Mouse (Mus musculus) myocyte (in vitro differentiated cells): Measurements from ENCODE around the gene Pnrc2.

Experiments
- CEBPB ChIP-seq: IDR thresholded peaks from 2 replicates; pipeline ENCODE4 v1.6.1; 2011; ENCODE audit warnings: mild to moderate bottlenecking, moderate library complexity; ENCODE audit not compliant: poor library complexity, insufficient read depth, severe bottlenecking
- E2F4 ChIP-seq: IDR thresholded peaks from one replicate; pipeline ENCODE4 v1.6.1; 2011; ENCODE audit warnings: mild to moderate bottlenecking, control low read depth, moderate library complexity; ENCODE audit not compliant: insufficient read depth
- MAX ChIP-seq: IDR thresholded peaks from one replicate; pipeline ENCODE4 v1.6.1; 2011; ENCODE audit warnings: low read depth, mild to moderate bottlenecking, control low read depth
- MYOD1 ChIP-seq, 3 experiments: IDR thresholded peaks; one replicate each; pipeline ENCODE4 v1.6.1; 2011; ENCODE audit warnings: control low read depth in 2 of 3, low read depth in 2 of 3, mild to moderate bottlenecking in 2 of 3, moderate library complexity in 1 of 3; ENCODE audit not compliant: insufficient read length in 2 of 3, control insufficient read depth in 1 of 3
- POLR2A ChIP-seq: IDR thresholded peaks from one replicate; pipeline ENCODE4 v1.6.1; 2011; ENCODE audit warnings: low read depth, mild to moderate bottlenecking, control low read depth, moderate library complexity; ENCODE audit not compliant: insufficient read length
- POLR2AphosphoS2 ChIP-seq: IDR thresholded peaks from one replicate; pipeline ENCODE4 v1.6.1; 2011; ENCODE audit warnings: low read depth, control low read depth; ENCODE audit not compliant: insufficient read length
- REST ChIP-seq: IDR thresholded peaks from one replicate; pipeline ENCODE4 v1.6.1; 2011; ENCODE audit warnings: mild to moderate bottlenecking, control low read depth, moderate library complexity; ENCODE audit not compliant: insufficient read depth, insufficient read length
- TCF12 ChIP-seq: IDR thresholded peaks from one replicate; pipeline ENCODE4 v1.6.1; 2011; ENCODE audit warnings: mild to moderate bottlenecking, control low read depth; ENCODE audit not compliant: poor library complexity, insufficient read depth, severe bottlenecking
- USF1 ChIP-seq: IDR thresholded peaks from one replicate; pipeline ENCODE4 v1.6.1; 2011; ENCODE audit warnings: low read depth, mild to moderate bottlenecking, control low read depth, moderate library complexity

DNA sequence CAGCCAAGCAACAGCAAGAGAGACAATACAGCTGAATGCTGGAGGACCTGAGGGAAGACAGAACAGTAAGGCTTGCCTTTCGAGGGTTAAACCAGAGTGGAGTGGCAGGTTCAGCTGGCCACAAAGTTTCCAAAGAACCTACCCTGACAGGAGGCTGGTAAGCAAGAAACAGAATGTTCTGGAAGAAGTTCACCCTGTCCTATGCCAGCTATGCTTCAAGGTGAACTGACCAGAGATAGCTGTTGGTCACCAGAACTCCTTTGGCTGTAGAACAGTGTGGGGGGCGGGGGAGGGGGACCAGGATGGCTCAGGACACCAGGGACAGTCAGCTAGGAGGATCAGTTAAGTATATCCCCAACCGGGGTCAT is 34.7 kb downstream of the Pnrc2 start:
- no peak for TF ChIP-seq POLR2A
- no peak for TF ChIP-seq CEBPB
- no peak for TF ChIP-seq POLR2AphosphoS2
- no peak for TF ChIP-seq MYOD1 (IDR thresholded peaks at IDR 0.05; ENCODE audit: control insufficient read depth in 1 of 3, insufficient read length in 2 of 3, low read depth in 2 of 3)
- TF ChIP-seq E2F4 = no peak
- TF ChIP-seq USF1 = no peak
- no peak for TF ChIP-seq TCF12
- TF ChIP-seq REST = no peak
- no peak for TF ChIP-seq MAX
